Mouse (Mus musculus) forebrain, embryonic 12.5 days (tissue): ENCODE measurements around the gene Tulp4. TPM values are rescaled to one million over a fixed set of nuclear protein-coding genes. Genes with fewer than 3 reads are reported as not detected.

Source experiments
- ATAC-seq: fragments of 200-750 bp; cut with Nextera tagmentation; 2 replicates; pipeline ENCODE4 v1.8.0; 2017; ENCODE audit warnings: moderate TSS enrichment; ENCODE audit not compliant: low FRiP score
- H3K27ac ChIP-seq: fragments of 300-500 bp; sonication (generic); 2 replicates; pipeline ENCODE4 v1.5.1; 2016; ENCODE audit warnings: mild to moderate bottlenecking
- H3K27me3 ChIP-seq: fragments of 300-500 bp; sonication (generic); 2 replicates; pipeline ENCODE4 v1.6.1; 2016; ENCODE audit warnings: mild to moderate bottlenecking
- H3K36me3 ChIP-seq: fragments of 300-500 bp; sonication (generic); replicated peaks from 2 replicates; pipeline ENCODE4 v1.6.1; 2016; ENCODE audit warnings: mild to moderate bottlenecking
- H3K4me1 ChIP-seq: fragments of 300-500 bp; sonication (generic); 2 replicates; pipeline ENCODE4 v1.6.1; 2016
- H3K4me2 ChIP-seq: fragments of 300-500 bp; sonication (generic); 2 replicates; pipeline ENCODE4 v1.6.1; 2016; ENCODE audit warnings: mild to moderate bottlenecking, moderate library complexity
- H3K4me3 ChIP-seq: fragments of 300-500 bp; sonication (generic); replicated peaks from 2 replicates; pipeline ENCODE4 v1.5.1; 2016; ENCODE audit warnings: mild to moderate bottlenecking
- H3K9ac ChIP-seq: fragments of 300-500 bp; sonication (generic); 2 replicates; pipeline ENCODE4 v1.6.1; 2016; ENCODE audit warnings: mild to moderate bottlenecking
- H3K9me3 ChIP-seq: fragments of 300-500 bp; sonication (generic); 2 replicates; pipeline ENCODE4 v1.6.1; 2016
- whole genome bisulfite sequencing: fragments of 180-500 bp; shearing (Covaris S2); methylation state at CpG from one replicate; pipeline ENCODE4 v1.1.7; 2016; 5-methylcytosine and 5-hydroxymethylcytosine counted together
- polyA plus RNA-seq: library from polyadenylated mRNA; unstranded; fragments of >200 nt; fragmentation: Nextera tagmentation; extraction: Ambion mirVana; gene quantifications from 2 replicates; pipeline ENCODE4 v1.2.1, GENCODE M21; 2016

Gene Tulp4
- polyA plus RNA-seq, 1 experiment from 2014 or later = 111 TPM

GRCm38 (mm10) chr17:6129361-6129760 is 23.1 kb downstream of the Tulp4 start:
- 87% methylated on average over 4 of the region's 4 CpGs for WGBS
- peaks cover 15% of the 10 kb centered on the region for H3K36me3 ChIP-seq
- no peak overlapping the region for H3K9ac ChIP-seq
- no peak overlapping the region for H3K27ac ChIP-seq
- H3K27me3 ChIP-seq = no peaks in the 10 kb centered on the region
- no peak for ATAC-seq
- no peaks in the 10 kb centered on the region for H3K9me3 ChIP-seq
- H3K4me3 ChIP-seq = no peak overlapping the region
- no peaks in the 10 kb centered on the region for H3K4me1 ChIP-seq
- H3K4me2 ChIP-seq = no peak overlapping the region

DNA sequence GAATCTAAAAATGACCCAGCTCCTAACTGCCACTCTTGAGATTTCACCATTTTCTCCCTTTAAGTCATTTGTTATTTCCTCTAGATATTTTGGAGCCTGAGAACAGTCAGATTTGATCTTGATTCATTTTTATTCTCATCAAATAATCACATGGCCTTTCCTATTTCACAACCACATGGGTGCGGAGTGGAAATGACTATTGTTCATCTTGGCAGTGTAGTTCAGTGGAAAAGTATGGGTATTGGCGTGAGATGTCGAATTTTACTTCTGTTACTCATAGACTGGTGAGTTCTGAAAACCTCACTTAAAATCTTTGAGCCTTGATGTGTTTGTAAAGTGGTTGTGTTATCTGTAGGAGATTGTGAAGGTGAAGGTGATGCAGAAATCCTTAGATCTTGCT is 24.8 kb downstream of the Tulp4 start:
- peaks cover 11% of the 10 kb centered on the region; the same call in 1 of the 2 replicates for H3K36me3 ChIP-seq
- no peak overlapping the region for H3K27ac ChIP-seq
- no peaks in the 10 kb centered on the region for H3K9me3 ChIP-seq
- H3K27me3 ChIP-seq = no peaks in the 10 kb centered on the region
- H3K9ac ChIP-seq = no peak overlapping the region
- ATAC-seq = no peak
- no peaks in the 10 kb centered on the region for H3K4me1 ChIP-seq
- no peak overlapping the region for H3K4me3 ChIP-seq
- 94% methylated on average over 3 of the region's 3 CpGs for WGBS
- H3K4me2 ChIP-seq = no peak overlapping the region

GRCm38 (mm10) chr17:6140875-6141274 is 34.6 kb downstream of the Tulp4 start:
- H3K36me3 ChIP-seq = peaks cover 27% of the 10 kb centered on the region
- no peak for ATAC-seq
- WGBS = 89% methylated on average over 3 of the region's 3 CpGs

DNA sequence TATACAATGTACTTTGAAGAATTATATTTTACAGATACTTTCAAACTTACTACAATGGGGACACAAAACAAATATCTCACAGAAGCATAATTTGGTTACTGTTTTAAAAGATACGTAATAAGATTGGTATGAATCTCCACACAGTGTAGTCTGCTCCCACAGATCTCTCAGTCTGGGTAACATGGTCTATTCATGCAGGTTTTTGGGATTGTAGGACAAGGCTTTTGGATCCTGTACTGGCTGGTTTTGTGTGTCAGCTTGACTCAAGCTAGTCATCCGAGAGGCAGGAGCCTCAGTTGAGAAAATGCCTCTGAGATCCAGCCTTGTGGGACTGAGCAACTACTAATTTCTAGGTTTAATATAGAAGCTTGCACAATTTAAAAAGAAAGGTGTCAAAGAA is 35.1 kb downstream of the Tulp4 start:
- WGBS = 89% methylated on average over 2 of the region's 2 CpGs
- Histone ChIP-seq H3K4me1 (peaks cover 8% of the 10 kb centered on the region; the same call in 1 of the 2 replicates), H3K27me3 (no peaks in the 10 kb centered on the region), H3K27ac (no peak overlapping the region), H3K4me3 (no peak overlapping the region), H3K4me2 (no peak overlapping the region), H3K9me3 (no peaks in the 10 kb centered on the region), H3K9ac (no peak overlapping the region), H3K36me3 (peaks cover 28% of the 10 kb centered on the region)
- ATAC-seq = no peak

More at GRCm38 (mm10) chr17:6140875-6141274, 34.6 kb downstream of the Tulp4 start:
- Histone ChIP-seq H3K9me3 (no peaks in the 10 kb centered on the region), H3K27ac (no peak overlapping the region), H3K4me2 (no peak overlapping the region), H3K4me3 (no peak overlapping the region), H3K27me3 (no peaks in the 10 kb centered on the region), H3K9ac (no peak overlapping the region), H3K4me1 (peaks cover 8% of the 10 kb centered on the region; the same call in 1 of the 2 replicates)

DNA sequence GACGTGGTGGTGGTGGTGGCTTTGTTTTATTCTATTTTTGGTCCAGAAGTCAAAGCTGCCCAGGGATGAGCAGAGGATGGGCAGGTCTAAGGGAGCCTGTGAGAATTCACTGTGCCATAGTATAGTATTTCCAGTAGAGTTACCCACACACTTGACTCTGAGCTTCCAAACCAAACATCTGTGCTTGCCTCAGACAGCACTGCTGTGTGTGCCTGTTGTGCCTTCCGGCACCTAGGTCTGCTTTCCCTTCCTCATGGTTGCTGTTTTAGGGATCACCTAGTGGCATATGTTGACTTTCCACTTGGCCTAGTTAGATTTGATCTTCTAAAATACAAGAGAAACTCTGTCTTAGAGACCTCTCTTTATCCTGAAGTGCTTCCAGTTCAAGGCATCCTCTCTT is 39.0 kb downstream of the Tulp4 start:
- no peak overlapping the region for H3K4me3 ChIP-seq
- no peak overlapping the region for H3K9ac ChIP-seq
- H3K27ac ChIP-seq = no peak overlapping the region
- no peaks in the 10 kb centered on the region for H3K27me3 ChIP-seq
- no peak overlapping the region for H3K4me2 ChIP-seq
- H3K9me3 ChIP-seq = no peaks in the 10 kb centered on the region
- WGBS = 95% methylated on average over 2 of the region's 2 CpGs
- peaks cover 8% of the 10 kb centered on the region; the same call in 1 of the 2 replicates for H3K4me1 ChIP-seq
- H3K36me3 ChIP-seq = peaks cover 17% of the 10 kb centered on the region
- no peak for ATAC-seq

GRCm38 (mm10) chr17:6152941-6153340 is 46.7 kb downstream of the Tulp4 start:
- no peak for ATAC-seq
- no peak overlapping the region for H3K4me3 ChIP-seq
- no peak overlapping the region for H3K27ac ChIP-seq
- H3K9me3 ChIP-seq = no peaks in the 10 kb centered on the region
- 95% methylated on average over 4 of the region's 4 CpGs for WGBS
- no peak overlapping the region for H3K9ac ChIP-seq
- H3K27me3 ChIP-seq = no peaks in the 10 kb centered on the region
- H3K36me3 ChIP-seq = 0 out of 2 replicates have a peak, but pooled peaks cover 5% of the 10 kb centered on the region
- H3K4me2 ChIP-seq = no peak overlapping the region
- no peaks in the 10 kb centered on the region for H3K4me1 ChIP-seq

DNA sequence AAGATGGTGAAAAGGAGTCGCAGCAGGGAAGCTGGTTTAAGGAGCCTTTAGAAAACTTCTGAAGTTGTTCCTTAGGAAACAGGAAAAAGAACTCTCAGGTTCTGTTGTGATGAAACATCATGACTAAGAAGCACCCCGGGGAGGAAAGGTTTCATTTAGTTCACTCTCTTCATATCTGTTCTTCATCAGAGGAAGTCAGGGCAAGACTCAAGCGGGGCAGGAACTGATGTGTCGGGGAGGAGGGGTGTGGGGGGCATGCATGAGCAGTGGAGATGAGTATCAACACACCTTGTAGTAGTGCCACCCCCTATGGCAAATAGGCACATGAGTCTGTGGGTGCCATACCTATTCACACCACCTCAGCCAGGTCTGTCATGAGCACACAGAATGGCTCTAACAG is 47.3 kb downstream of the Tulp4 start:
- Histone ChIP-seq H3K4me3 (no peak overlapping the region), H3K9ac (no peak overlapping the region), H3K4me1 (no peaks in the 10 kb centered on the region), H3K36me3 (0 out of 2 replicates have a peak, but pooled peaks cover 5% of the 10 kb centered on the region), H3K4me2 (no peak overlapping the region), H3K27ac (no peak overlapping the region), H3K9me3 (no peaks in the 10 kb centered on the region), H3K27me3 (no peaks in the 10 kb centered on the region)
- ATAC-seq = no peak
- 96% methylated on average over 4 of the region's 4 CpGs for WGBS

DNA sequence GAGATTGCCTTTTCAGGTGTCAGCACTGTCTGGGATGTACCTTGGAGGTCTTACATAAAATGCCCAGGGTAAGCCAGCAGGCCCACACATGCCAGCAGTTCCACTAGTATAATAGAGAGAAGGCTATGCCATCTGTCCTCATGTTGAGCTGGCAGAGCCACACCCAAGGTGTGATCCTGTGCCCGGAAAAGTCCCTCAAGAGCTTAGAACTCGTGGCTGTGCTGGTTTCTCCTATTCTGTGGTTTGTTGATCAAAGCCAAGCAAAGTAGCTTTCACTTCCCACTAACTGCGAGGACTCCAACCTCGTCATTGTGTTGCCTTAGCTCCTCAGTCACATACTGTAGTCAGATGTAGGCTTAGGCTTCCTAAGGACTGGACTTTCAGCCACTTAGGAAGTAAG is 48.1 kb downstream of the Tulp4 start:
- Histone ChIP-seq H3K27me3 (no peaks in the 10 kb centered on the region), H3K36me3 (0 out of 2 replicates have a peak, but pooled peaks cover 5% of the 10 kb centered on the region), H3K4me3 (no peak overlapping the region), H3K4me2 (no peak overlapping the region), H3K4me1 (no peaks in the 10 kb centered on the region), H3K27ac (no peak overlapping the region), H3K9me3 (no peaks in the 10 kb centered on the region), H3K9ac (no peak overlapping the region)
- ATAC-seq = no peak
- WGBS = 86% methylated on average over 4 of the region's 4 CpGs

- no peak overlapping the region for H3K27ac ChIP-seq
- 93% methylated on average over 6 of the region's 6 CpGs for WGBS
- no peak overlapping the region for H3K4me2 ChIP-seq
- no peak for ATAC-seq
- no peaks in the 10 kb centered on the region for H3K36me3 ChIP-seq
- no peak overlapping the region for H3K9ac ChIP-seq
- no peaks in the 10 kb centered on the region for H3K4me1 ChIP-seq
- H3K4me3 ChIP-seq = no peak overlapping the region
- H3K27me3 ChIP-seq = no peaks in the 10 kb centered on the region
- no peaks in the 10 kb centered on the region for H3K9me3 ChIP-seq
Measured at GRCm38 (mm10) chr17:6160495-6160894, 54.3 kb downstream of the Tulp4 start.

DNA sequence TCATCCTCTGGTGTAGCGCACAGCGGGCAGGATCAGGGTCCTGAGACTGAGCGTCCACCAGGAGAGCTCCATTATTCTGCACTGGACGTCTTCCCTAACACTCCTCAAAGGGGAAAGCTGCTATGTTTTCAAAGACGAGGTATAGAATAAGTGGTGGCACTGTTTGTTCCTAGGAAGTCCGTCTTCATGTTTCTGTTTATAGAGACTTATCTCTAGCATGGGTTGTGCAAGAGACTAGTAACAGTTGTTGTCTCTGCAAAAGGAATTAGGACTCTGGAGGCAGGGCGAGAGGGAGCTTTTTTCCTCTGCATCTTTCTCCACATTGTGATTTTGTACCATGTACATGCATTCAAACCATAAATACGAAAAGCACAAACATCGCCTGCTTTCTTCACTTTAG is 55.7 kb downstream of the Tulp4 start:
- WGBS = 84% methylated on average over 9 of the region's 9 CpGs
- no peak overlapping the region for H3K9ac ChIP-seq
- no peak overlapping the region for H3K4me2 ChIP-seq
- no peaks in the 10 kb centered on the region for H3K36me3 ChIP-seq
- ATAC-seq = no peak
- no peaks in the 10 kb centered on the region for H3K9me3 ChIP-seq
- H3K4me3 ChIP-seq = no peak overlapping the region
- no peak overlapping the region for H3K27ac ChIP-seq
- H3K27me3 ChIP-seq = no peaks in the 10 kb centered on the region
- no peaks in the 10 kb centered on the region for H3K4me1 ChIP-seq

DNA sequence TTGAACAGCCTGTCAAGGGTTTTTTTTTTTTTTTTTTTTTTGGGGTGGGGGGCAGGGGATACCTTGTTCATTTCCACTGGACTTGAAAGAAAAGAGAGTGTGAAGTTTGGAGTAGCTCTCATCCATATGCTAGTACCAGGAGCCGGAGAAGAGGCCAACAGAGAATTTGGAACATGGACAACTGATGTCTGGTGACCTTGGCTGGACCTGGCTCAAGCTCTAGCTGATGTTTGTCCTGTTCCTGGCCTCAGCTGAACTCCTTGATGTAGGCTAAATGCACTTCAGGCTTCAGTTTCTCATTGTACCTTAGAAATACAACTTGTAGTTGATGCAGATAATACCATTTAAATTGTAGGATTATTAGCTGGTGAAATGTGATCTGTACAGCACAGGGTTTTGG is 56.5 kb downstream of the Tulp4 start:
- Histone ChIP-seq H3K4me1 (no peaks in the 10 kb centered on the region), H3K36me3 (no peaks in the 10 kb centered on the region), H3K4me3 (no peak overlapping the region), H3K27me3 (no peaks in the 10 kb centered on the region), H3K9me3 (no peaks in the 10 kb centered on the region), H3K27ac (no peak overlapping the region), H3K4me2 (no peak overlapping the region), H3K9ac (no peak overlapping the region)
- ATAC-seq = no peak
- WGBS = 95% methylated on average over 1 of the region's 1 CpGs

DNA sequence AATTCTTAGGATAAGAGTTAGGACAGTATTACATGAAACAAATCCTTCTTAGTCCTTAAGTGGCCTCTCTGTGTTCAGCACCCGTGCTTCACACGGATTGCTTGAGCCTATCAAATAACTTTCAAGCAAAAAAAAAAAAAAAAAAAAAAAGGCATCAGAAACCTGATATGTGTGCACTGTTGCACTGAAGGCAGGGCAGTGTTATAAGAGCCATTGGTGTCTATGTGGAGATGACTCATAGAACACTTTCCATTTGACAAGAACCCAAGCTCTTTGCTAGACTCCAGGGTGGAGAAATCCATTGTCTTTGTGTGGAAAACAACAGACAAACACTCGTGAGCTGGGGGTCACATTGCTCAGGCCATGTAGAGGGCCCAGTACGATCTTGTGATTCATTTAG is 58.7 kb downstream of the Tulp4 start:
- WGBS = 65% methylated on average over 4 of the region's 4 CpGs
- no peaks in the 10 kb centered on the region for H3K9me3 ChIP-seq
- no peak overlapping the region for H3K4me2 ChIP-seq
- no peak for ATAC-seq
- no peak overlapping the region for H3K4me3 ChIP-seq
- H3K9ac ChIP-seq = no peak overlapping the region
- H3K4me1 ChIP-seq = no peaks in the 10 kb centered on the region
- H3K27me3 ChIP-seq = no peaks in the 10 kb centered on the region
- no peaks in the 10 kb centered on the region for H3K36me3 ChIP-seq
- no peak overlapping the region for H3K27ac ChIP-seq

DNA sequence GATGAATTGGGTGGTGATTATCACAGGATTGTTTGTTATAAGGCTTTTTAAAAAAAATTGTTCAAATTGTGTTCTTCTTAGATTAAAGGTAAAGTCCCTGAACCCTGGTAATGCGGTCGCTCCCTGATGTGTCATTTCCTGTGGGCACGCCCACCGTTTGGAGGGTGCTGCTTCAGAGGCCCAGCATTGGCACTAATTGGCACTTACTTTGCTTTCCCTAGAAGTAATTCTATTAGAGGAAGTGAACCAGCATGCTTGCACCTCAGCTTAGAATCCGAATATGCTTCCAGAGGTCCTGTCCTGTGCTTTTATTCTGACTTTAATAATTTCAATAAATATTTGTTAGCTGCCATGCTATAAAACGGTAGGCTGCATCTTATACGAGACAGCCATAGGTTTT is 66.2 kb downstream of the Tulp4 start:
- H3K27ac ChIP-seq = no peak overlapping the region
- no peak overlapping the region for H3K9ac ChIP-seq
- no peak for ATAC-seq
- 84% methylated on average over 7 of the region's 7 CpGs for WGBS
- no peak overlapping the region for H3K4me3 ChIP-seq
- peaks cover 8% of the 10 kb centered on the region; the same call in 1 of the 2 replicates for H3K4me1 ChIP-seq
- H3K9me3 ChIP-seq = peaks cover 3% of the 10 kb centered on the region; the same call in 1 of the 2 replicates
- no peaks in the 10 kb centered on the region for H3K27me3 ChIP-seq
- peaks cover 11% of the 10 kb centered on the region; the same call in 1 of the 2 replicates for H3K36me3 ChIP-seq
- no peak overlapping the region for H3K4me2 ChIP-seq
